Mouse (Mus musculus) right cerebral cortex, postnatal 36 days (tissue): ENCODE data around the gene Dct.

Experiments
- DNase-seq, 2 experiments: peaks; one replicate each; pipeline ENCODE4 v3.0.0; 2022; ENCODE audit warnings: low spot score in 2 of 2, mixed read lengths in 1 of 2

Gene Dct

GRCm38 (mm10) chr14:118042963-118043362 lies 9.1 kb downstream of the Dct start:
- no peak for DNase-seq

DNA sequence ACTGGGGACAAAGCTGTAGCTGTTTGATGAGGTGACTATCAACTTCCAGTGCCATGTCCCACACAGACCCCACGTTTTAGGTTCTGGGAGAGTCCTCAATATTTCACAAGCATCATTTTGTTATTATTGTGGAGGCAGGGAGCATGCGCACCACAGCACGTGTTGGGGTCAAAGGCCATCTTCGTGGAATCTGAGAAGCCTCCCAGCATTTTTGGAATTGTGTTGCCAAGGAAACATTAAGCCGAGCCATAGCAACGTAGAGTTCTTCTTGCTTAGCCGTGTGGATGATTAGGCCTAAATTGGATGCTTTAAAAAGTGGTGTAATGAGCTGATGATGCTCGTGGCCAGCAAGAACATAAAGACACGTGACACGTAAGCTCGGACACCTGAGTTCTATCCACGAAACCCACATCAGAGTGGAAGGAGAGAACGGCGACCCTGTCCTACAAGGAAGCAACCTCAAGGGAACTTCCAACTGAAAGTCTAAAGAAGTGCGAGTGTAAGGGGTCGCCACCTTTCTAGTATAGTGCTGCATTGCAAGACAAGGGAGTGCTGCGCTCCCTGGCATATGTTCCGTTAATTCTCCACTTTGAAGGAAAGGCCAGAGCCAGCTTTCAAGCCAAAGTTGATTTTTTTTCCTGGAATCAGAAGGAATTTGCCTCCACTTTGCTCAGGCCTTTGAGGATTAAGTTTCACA lies 9.8 kb downstream of the Dct start:
- DNase-seq = no peak

- DNase-seq = no peak
Measured at GRCm38 (mm10) chr14:118040550-118041250, 11.3 kb downstream of the Dct start.

DNA sequence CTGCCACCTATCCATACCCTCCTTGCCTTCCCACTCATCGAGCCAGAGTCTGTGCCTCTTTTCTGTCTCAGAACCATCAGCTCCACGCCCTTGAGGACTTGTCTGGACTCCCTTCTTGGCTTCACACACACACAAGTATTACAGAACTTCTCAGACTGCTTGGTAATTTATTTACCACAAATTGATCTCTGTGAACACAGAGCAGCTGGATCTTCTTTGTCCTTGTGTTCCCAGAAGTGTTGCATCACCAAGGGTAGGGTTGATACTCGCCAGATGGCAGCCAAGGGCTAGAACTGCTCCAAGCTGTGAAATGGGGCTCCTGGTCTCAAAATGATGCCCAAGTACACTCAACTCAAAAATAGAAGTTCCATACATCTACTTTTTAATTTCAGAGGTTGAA lies 13.0 kb downstream of the Dct start:
- no peak for DNase-seq

DNA sequence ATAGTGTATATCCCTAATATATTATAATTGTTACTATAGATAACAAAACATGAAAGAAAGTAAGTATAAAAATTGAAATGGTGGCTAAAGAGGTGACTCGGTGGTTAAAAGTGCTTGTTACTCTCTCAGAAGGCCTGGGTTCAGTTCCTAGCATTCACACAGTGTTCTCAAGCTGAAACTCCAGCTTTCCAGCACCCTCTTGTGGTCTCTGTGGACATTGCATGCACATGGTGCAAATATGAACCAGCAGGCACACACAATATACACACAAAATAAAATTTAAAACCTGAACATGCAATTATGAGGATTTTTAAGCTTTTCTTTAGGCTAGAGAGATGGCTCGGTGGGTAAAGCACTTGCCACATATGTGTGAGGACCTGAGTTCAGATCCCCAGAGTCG lies 24.5 kb downstream of the Dct start:
- DNase-seq = no peak

DNA sequence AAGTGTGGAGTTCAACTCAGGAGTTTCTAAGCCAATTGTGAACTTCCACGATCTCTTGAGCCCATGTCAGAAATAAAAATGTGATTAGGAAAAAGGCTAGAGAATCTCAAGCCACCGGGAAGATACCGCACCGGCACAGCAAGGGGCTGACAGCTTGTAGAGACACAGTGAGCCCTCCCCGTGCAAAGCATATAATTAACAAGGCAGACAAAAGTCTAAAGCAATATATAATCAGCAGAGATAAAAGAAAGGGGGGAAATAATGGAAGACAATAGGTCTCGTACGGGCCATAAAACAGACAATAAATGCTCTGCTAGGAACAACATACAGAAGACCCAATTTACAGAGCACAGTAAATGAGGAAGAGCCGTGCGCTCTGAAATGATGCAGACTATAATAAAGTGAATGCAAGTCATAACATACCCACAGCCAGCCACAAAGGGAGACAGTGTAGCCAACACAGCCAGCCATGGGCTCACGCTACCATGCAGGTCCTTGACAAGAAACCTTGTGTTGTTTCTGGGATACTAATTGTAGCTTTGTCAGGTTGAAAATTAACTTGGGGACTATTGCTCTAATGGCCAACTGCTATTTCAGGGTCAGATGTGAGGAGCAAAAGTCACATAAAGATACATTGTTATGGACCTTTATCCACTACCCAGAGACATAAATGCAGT lies 30.0 kb downstream of the Dct start:
- no peak for DNase-seq

DNA sequence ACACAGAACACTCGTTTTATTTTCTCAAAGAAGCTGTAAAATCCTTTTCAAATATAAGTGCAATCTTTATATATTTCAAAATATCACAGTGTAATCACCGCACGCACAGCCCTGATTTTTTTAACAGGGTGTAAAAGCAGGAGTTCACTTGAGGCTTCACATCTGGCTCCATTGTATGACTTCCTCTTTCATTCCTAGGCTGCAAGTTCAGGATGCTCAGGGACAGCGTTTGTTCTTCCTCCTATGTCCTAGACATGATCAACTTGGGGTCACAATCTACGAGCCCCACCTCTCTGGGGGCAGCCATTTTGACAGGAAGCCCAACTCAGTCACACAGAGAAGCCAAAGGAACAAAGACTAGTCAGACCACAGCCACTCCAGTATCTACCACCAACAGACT lies 32.7 kb downstream of the Dct start:
- no peak for DNase-seq

- no peak for DNase-seq
Measured at GRCm38 (mm10) chr14:118013237-118013636, 38.8 kb downstream of the Dct start.

DNA sequence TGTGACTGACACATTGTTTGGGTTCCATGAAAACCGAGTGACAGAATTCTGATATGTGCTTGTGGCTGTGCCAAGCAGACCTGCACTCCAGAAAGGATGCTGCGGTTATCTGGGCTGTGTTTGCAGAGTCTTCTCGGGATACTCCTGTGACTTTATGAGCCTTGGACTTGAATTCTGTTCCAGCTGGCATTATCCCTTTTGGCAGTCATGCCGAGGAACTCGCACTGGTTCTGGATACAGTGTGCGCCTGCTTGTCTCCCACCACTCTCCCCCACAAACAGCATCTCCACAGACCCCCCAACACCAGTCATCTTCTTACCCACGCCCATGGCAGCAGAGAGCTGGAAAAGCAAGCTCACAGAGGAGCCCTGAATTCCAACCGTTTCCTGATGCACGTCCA lies 42.5 kb downstream of the Dct start:
- no peak for DNase-seq

DNA sequence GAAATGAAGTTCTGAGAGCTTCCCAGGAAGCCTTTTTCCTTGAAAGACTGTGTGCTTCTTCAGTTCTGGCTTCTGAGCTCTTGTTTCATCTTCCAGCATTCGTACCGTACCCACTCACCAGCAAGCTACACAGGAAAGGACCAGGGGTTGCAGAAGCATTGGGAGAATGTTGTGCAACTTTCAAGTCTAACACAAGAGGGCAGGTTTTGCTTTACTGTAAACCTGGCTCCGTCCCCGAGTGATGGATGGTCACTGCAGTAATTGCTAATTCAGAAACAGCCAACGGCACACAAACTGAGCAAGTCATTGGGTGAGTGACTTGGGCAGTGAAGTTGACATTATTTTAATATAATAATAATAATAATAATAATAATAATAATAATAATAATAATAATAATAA lies 46.3 kb downstream of the Dct start:
- peak; percentile 35 to 36 for DNase-seq

DNA sequence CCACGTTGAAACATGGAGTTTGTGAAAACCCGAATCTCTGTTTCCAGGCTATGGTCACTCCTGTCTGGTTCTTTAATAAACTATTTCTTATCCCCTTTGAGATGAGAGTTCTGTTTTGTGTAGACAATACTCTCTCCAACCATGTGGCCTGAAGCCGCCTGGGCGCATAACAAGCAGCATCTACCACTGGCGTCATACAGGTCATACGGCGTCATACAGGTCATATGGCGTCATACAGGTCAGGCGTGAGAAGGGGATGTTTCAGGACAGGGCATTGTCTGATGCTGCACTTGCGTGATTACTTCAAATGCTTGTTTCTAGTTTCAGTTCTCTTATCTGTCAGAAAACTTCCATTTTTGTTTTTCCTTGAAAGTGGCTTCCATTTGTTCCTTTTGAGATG lies 47.6 kb downstream of the Dct start:
- DNase-seq = no peak

GRCm38 (mm10) chr14:117993845-117994244 lies 58.2 kb downstream of the Dct start:
- no peak for DNase-seq

DNA sequence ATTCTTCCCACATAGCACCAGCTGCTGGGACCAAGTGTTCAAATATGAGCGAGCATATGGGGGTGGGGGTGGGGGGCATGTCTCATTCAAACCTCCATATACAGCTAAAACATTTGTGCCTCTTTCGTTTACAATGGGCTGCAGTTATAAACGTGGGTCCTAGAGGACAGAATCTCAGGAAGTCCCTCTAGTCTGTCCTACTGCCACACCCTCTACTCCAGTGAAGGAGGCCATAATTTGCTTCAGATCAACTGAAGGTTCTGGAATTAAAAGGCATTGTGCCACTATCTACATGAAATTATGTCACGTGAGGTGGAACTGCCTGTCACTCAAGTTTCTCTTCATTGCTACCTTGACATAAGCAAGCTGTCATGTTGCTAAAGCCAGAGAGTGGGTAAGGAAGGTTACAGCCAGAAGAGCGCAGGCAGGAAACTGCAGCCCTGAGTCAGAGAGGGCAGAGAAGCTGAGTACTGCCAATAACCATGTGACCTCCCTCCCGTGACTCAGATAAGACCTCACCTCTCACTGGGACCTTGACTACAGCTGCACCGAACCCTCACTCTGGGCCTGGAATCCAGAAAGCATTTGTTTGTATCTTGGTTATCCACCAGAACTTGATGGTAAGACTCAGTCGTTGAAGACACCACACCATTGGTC lies 59.3 kb downstream of the Dct start:
- DNase-seq = no peak

DNA sequence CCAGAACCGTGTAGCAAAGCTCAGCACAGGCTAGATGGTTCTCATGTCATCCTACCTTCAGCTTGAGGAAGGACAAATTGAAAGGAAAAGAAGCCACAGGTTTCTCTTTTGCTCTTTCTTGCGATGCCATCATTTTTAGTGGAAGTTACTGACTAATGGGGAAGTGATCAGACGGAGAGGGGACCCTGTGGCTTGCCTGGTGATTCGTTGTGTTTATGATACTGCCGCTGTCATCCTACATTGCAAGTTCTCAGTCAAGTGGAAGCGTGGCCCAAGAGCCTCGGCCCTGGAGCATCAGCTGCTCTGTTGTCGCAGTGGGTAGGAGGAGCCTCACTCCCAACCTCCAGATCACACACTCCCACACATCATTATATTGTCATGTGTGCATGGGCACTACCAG lies 61.8 kb downstream of the Dct start:
- DNase-seq = no peak

DNA sequence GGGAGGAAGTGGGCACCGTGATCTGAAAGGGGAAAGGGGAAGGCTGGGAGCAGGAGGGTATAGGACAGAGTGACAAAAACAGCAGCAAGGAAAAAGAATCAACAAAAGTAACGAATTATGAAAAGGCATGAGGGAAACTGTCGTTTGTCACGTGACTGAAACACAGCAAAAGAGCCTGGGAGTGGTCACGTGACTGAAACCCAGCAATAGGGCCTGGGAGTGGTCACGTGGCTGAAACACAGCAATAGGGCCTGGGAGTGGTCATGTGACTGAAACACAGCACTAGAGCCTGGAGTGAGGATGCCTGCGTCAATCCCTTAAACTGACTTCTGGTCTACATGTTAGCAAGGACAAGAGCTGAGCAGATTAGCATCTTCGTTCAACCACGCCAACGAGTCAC lies 63.6 kb downstream of the Dct start:
- no peak for DNase-seq

- DNase-seq = peak in 1 of 2 experiments; percentile 56
Measured at GRCm38 (mm10) chr14:117981532-117981931, 70.5 kb downstream of the Dct start.

GRCm38 (mm10) chr14:117972576-117972975 lies 79.5 kb downstream of the Dct start:
- no peak for DNase-seq
